Mouse (Mus musculus) heart, adult 11 months (tissue): Measurements from ENCODE around the gene Wnt7a.

Experiments used
- DNase-seq: peaks from one replicate; pipeline ENCODE4 v3.0.0; 2022

The Wnt7a gene

GRCm38 (mm10) chr6:91383871-91384270 is 27.3 kb downstream of the Wnt7a start:
- no peak for DNase-seq

GRCm38 (mm10) chr6:91383303-91383702 is 27.9 kb downstream of the Wnt7a start:
- no peak for DNase-seq

- no peak for DNase-seq
Observed at GRCm38 (mm10) chr6:91379871-91380270, 31.3 kb downstream of the Wnt7a start.

- no peak for DNase-seq
Observed at GRCm38 (mm10) chr6:91379266-91379665, 31.9 kb downstream of the Wnt7a start.

- DNase-seq = no peak
Observed at GRCm38 (mm10) chr6:91372977-91373376, 38.2 kb downstream of the Wnt7a start.

GRCm38 (mm10) chr6:91372586-91372971 is 38.6 kb downstream of the Wnt7a start:
- DNase-seq = no peak

- no peak for DNase-seq
Observed at GRCm38 (mm10) chr6:91371912-91372585, 39.1 kb downstream of the Wnt7a start.

GRCm38 (mm10) chr6:91366781-91367180 is 44.4 kb downstream of the Wnt7a start:
- no peak for DNase-seq

GRCm38 (mm10) chr6:91365480-91365879 is 45.7 kb downstream of the Wnt7a start:
- DNase-seq = no peak

GRCm38 (mm10) chr6:91362756-91363155 is 48.4 kb downstream of the Wnt7a start:
- no peak for DNase-seq

- no peak for DNase-seq
Observed at GRCm38 (mm10) chr6:91360998-91361397, 50.2 kb downstream of the Wnt7a start.

GRCm38 (mm10) chr6:91360371-91360690 is 50.8 kb downstream of the Wnt7a start:
- no peak for DNase-seq

GRCm38 (mm10) chr6:91359672-91360370 is 51.3 kb downstream of the Wnt7a start:
- no peak for DNase-seq

- DNase-seq = no peak
Observed at GRCm38 (mm10) chr6:91358866-91359656, 52.1 kb downstream of the Wnt7a start.

- no peak for DNase-seq
Observed at GRCm38 (mm10) chr6:91358394-91358793, 52.8 kb downstream of the Wnt7a start.

- no peak for DNase-seq
Observed at GRCm38 (mm10) chr6:91357238-91357876, 53.8 kb downstream of the Wnt7a start.

- no peak for DNase-seq
Observed at GRCm38 (mm10) chr6:91349620-91350019, 61.5 kb downstream of the Wnt7a start.

GRCm38 (mm10) chr6:91347721-91348120 is 63.4 kb downstream of the Wnt7a start:
- no peak for DNase-seq

- DNase-seq = no peak
Observed at GRCm38 (mm10) chr6:91346906-91347156, 64.3 kb downstream of the Wnt7a start.

- no peak for DNase-seq
Observed at GRCm38 (mm10) chr6:91346071-91346905, 64.9 kb downstream of the Wnt7a start.

- no peak for DNase-seq
Observed at GRCm38 (mm10) chr6:91345091-91345490, 66.1 kb downstream of the Wnt7a start.

- peak; percentile 76 for DNase-seq
Observed at GRCm38 (mm10) chr6:91339612-91340246, 71.4 kb downstream of the Wnt7a start.
